Mouse (Mus musculus) heart, adult 2 months (tissue): ENCODE measurements around the gene Txn1.

Source experiments
- CTCF ChIP-seq: fragments of 200-600 bp; IDR thresholded peaks from 2 replicates; pipeline ENCODE4 v1.8.1; 2022; ENCODE audit warnings: antibody characterized with exemption, mild to moderate bottlenecking, moderate library complexity
- POLR2A ChIP-seq: fragments of 200-500 bp; IDR thresholded peaks from 2 replicates; pipeline ENCODE4 v1.6.1; 2011; ENCODE audit warnings: mild to moderate bottlenecking, low read depth, low read length, control low read depth; ENCODE audit not compliant: insufficient read depth

GRCm38 (mm10) chr4:57942892-57943291, 13.3 kb downstream of the Txn1 start:
- TF ChIP-seq POLR2A (no peak), CTCF (no peak)
